Mouse (Mus musculus) bone marrow, adult 2 months (tissue): ENCODE measurements around the gene Cmtm4.

ENCODE experiments used
- CTCF ChIP-seq: fragments of 200-500 bp; IDR thresholded peaks from 2 replicates; pipeline ENCODE4 v1.5.1; 2011; ENCODE audit warnings: low read length, control low read depth; ENCODE audit not compliant: control insufficient read depth, insufficient read depth
- POLR2A ChIP-seq: fragments of 200-500 bp; IDR thresholded peaks from 2 replicates; pipeline ENCODE4 v1.6.1; 2011; ENCODE audit warnings: low read depth, mild to moderate bottlenecking, control low read depth, low read length, borderline replicate concordance; ENCODE audit not compliant: control insufficient read depth

DNA sequence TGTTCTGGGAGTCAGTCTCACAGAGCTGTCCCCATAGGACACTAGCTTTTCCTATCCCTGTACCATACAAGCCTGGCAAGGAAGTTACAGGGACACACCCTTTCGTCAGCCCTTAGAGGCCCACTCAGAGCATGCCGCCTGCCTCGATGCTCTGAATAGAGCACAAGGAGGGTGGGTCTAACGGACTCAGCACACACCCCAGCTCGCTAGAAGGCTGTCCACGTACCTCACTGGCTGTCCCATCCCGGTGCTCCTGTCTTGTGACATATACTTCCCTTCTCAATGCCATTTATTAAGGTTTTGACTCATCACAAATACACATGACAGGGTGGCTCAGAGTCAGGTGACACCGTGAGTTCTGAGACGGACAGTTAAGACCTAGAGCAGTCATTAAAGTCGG, 41.1 kb downstream of the Cmtm4 start:
- no peak for TF ChIP-seq CTCF
- no peak for TF ChIP-seq POLR2A
